ENCODE assay signal across 8 mouse cellular contexts in the genomic region with DNA sequence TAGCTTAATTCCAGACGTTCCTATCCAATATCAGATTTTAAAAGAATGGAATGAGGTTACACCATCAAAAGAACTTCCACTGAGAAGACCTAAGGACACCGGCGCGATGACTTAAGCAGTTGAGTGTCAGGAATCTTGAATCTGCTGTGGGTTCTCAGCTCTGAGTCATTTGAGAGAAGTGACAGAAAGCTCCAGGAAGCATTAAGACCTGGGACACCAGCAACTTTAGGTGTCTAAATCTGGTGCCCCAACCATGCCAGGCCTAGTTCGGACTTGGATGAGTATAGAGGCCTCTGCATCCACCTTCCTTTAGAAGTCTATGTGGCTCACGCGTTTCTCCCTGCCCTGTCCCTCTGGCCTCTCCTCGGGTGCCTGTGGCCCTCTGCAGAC. TPM values are rescaled to one million over a fixed set of nuclear protein-coding genes. Genes with fewer than 3 reads are reported as not detected.
DNase-seq lines count a peak whose midpoint lies in the region; ATAC-seq and TF ChIP-seq lines count a peak whose summit lies in the region.

No protein-coding gene starts in this region.

- TF ChIP-seq CTCF in G1E (IDR thresholded peaks at IDR 0.05; ENCODE audit: low read depth, low read length): no peak

- intact Hi-C loops in left cerebral cortex, postnatal 10 days (cut with DNase I): loop anchor here (10.0 kb wide), 1 partner anchor 385 kb away; no protein-coding TSS in a partner anchor

- WGBS in heart, embryonic 15.5 days: 21% methylated on average over 8 of the region's 8 CpGs
- WGBS in hindbrain, embryonic 10.5 days: 22% methylated on average over 8 of the region's 8 CpGs

- H3K27me3 ChIP-seq in heart, embryonic 15.5 days: no peaks in the 10 kb centered on the region
- H3K27me3 ChIP-seq in G1E (ENCODE audit: insufficient read depth, low read length): peaks cover 36% of the 10 kb centered on the region
- peaks cover 56% of the 10 kb centered on the region for H3K27me3 ChIP-seq in hindbrain, embryonic 10.5 days (ENCODE audit: insufficient read depth, poor library complexity, severe bottlenecking)
- peaks cover 44% of the 10 kb centered on the region for H3K27me3 ChIP-seq in megakaryocyte, embryonic 14.5 days (replicated peaks)

- H3K4me2 ChIP-seq in heart, embryonic 15.5 days: peak overlapping the region; percentile 91

- H3K9me3 ChIP-seq in heart, embryonic 15.5 days (replicated peaks): no peaks in the 10 kb centered on the region
- H3K9me3 ChIP-seq in G1E (replicated peaks): no peaks in the 10 kb centered on the region
- H3K9me3 ChIP-seq in hindbrain, embryonic 10.5 days: no peaks in the 10 kb centered on the region
- H3K9me3 ChIP-seq in megakaryocyte, embryonic 14.5 days: no peaks in the 10 kb centered on the region

- peaks cover 19% of the 10 kb centered on the region for H3K36me3 ChIP-seq in heart, embryonic 15.5 days
- H3K36me3 ChIP-seq in G1E (replicated peaks): peaks cover 44% of the 10 kb centered on the region
- H3K36me3 ChIP-seq in hindbrain, embryonic 10.5 days: peaks cover 40% of the 10 kb centered on the region
- H3K36me3 ChIP-seq in megakaryocyte, embryonic 14.5 days (replicated peaks; ENCODE audit: low read length): peaks cover 34% of the 10 kb centered on the region

- ATAC-seq in heart, embryonic 15.5 days (replicated peaks; ENCODE audit: insufficient number of reproducible peaks, insufficient read depth, low FRiP score, low read depth): no peak
- no peak for ATAC-seq in G1E (ENCODE audit: extremely low read depth, insufficient number of reproducible peaks, low FRiP score, poor library complexity, severe bottlenecking)

- H3K27ac ChIP-seq in heart, embryonic 15.5 days: peak overlapping the region; percentile 96
- H3K27ac ChIP-seq in hindbrain, embryonic 10.5 days: peak overlapping the region; percentile 83

- H3K4me1 ChIP-seq in heart, embryonic 15.5 days (replicated peaks): peaks cover 70% of the 10 kb centered on the region
- H3K4me1 ChIP-seq in G1E (ENCODE audit: insufficient read depth, low read depth, low read length): peaks cover 72% of the 10 kb centered on the region
- peaks cover 76% of the 10 kb centered on the region for H3K4me1 ChIP-seq in hindbrain, embryonic 10.5 days (replicated peaks)
- peaks cover 89% of the 10 kb centered on the region for H3K4me1 ChIP-seq in megakaryocyte, embryonic 14.5 days

- H3K9ac ChIP-seq in heart, embryonic 15.5 days: peak overlapping the region; percentile 75

- H3K4me3 ChIP-seq in heart, embryonic 15.5 days: peak overlapping the region; percentile 66
- H3K4me3 ChIP-seq in G1E (ENCODE audit: low read depth, low read length): peak overlapping the region; percentile 72
- peak overlapping the region; percentile 63 for H3K4me3 ChIP-seq in hindbrain, embryonic 10.5 days
- peak overlapping the region; percentile 91 for H3K4me3 ChIP-seq in megakaryocyte, embryonic 14.5 days (replicated peaks)

- DNase-seq in heart, adult 9 months (ENCODE audit: low spot score in 2 of 2): no peak
- no peak for DNase-seq in G1E (ENCODE audit: low spot score)
- DNase-seq in hindbrain, embryonic 10.5 days (ENCODE audit: low spot score): no peak
- DNase-seq in left cerebral cortex, postnatal 10 days (ENCODE audit: extremely low spot score in 1 of 2, low spot score in 2 of 2): no peak
- no peak for DNase-seq in right cerebral cortex, adult 18-20 months
- no peak for DNase-seq in urinary bladder, postnatal 4 days (ENCODE audit: low spot score in 2 of 2)

RNA-seq across cellular contexts. Expression of gene Tns2, which starts 0.4 kb away (rescaled TPM):
- 30.9 and 31.0 TPM in 2 replicates for polyA plus RNA-seq in heart, embryonic 15.5 days (2015; fragmentation: Nextera tagmentation; extraction: Ambion mirVana)
- 3.8 TPM in 1 of 2 replicates, not detected in the other for total RNA-seq in G1E (2014; fragmentation: Nextera tagmentation)
- total RNA-seq in G1E (2017): 0.41 and 2.3 TPM in 2 replicates
- polyA plus RNA-seq in G1E (2012): 0.55 and 0.63 TPM in 2 replicates
- polyA plus RNA-seq in hindbrain, embryonic 10.5 days (2016; fragmentation: Nextera tagmentation; extraction: Ambion mirVana): 11.8 and 13.8 TPM in 2 replicates
- 0.43 TPM in 1 of 2 replicates, not detected in the other for polyA plus RNA-seq in megakaryocyte, embryonic 14.5 days (2012; ENCODE audit: insufficient read depth, low replicate concordance)
- 10 to 100 TPM; 12.2 to 13.1 TPM for total RNA-seq in left cerebral cortex, postnatal 10 days (2021)

RNA-seq across cellular contexts. Expression of gene Eif4b, which starts 26.2 kb away (rescaled TPM):
- polyA plus RNA-seq in heart, embryonic 15.5 days (2015; fragmentation: Nextera tagmentation; extraction: Ambion mirVana): 56.5 and 71.8 TPM in 2 replicates
- 196 and 223 TPM in 2 replicates for total RNA-seq in G1E (2014; fragmentation: Nextera tagmentation)
- 409 and 435 TPM in 2 replicates for total RNA-seq in G1E (2017)
- polyA plus RNA-seq in G1E (2012): 353 and 439 TPM in 2 replicates
- 80.4 and 122 TPM in 2 replicates for polyA plus RNA-seq in hindbrain, embryonic 10.5 days (2016; fragmentation: Nextera tagmentation; extraction: Ambion mirVana)
- 18.2 and 102 TPM in 2 replicates for polyA plus RNA-seq in megakaryocyte, embryonic 14.5 days (2012; ENCODE audit: insufficient read depth, low replicate concordance)
- total RNA-seq in left cerebral cortex, postnatal 10 days (2021): 100 to 1,000 TPM; 176 to 177 TPM

RNA-seq across cellular contexts. Expression of gene Spryd3, which starts 36.3 kb away (rescaled TPM):
- polyA plus RNA-seq in heart, embryonic 15.5 days (2015; fragmentation: Nextera tagmentation; extraction: Ambion mirVana): 16.0 and 22.4 TPM in 2 replicates
- 5.3 and 7.1 TPM in 2 replicates for total RNA-seq in G1E (2014; fragmentation: Nextera tagmentation)
- total RNA-seq in G1E (2017): 12.1 and 12.3 TPM in 2 replicates
- polyA plus RNA-seq in G1E (2012): 12.7 and 14.9 TPM in 2 replicates
- polyA plus RNA-seq in hindbrain, embryonic 10.5 days (2016; fragmentation: Nextera tagmentation; extraction: Ambion mirVana): 14.6 and 17.6 TPM in 2 replicates
- 9.5 and 25.9 TPM in 2 replicates for polyA plus RNA-seq in megakaryocyte, embryonic 14.5 days (2012; ENCODE audit: insufficient read depth, low replicate concordance)
- total RNA-seq in left cerebral cortex, postnatal 10 days (2021): 100 to 1,000 TPM; 149 to 150 TPM

RNA-seq across cellular contexts. Expression of gene Igfbp6, which starts 44.4 kb away (rescaled TPM):
- 9.5 and 10.2 TPM in 2 replicates for polyA plus RNA-seq in heart, embryonic 15.5 days (2015; fragmentation: Nextera tagmentation; extraction: Ambion mirVana)
- total RNA-seq in G1E (2014; fragmentation: Nextera tagmentation) (0.68 TPM in 1 of 2 replicates, not detected in the other), G1E (2017) (1.3 and 1.9 TPM in 2 replicates)
- polyA plus RNA-seq in G1E (2012): 0.21 and 0.30 TPM in 2 replicates
- 0.20 TPM in 1 of 2 replicates, not detected in the other for polyA plus RNA-seq in hindbrain, embryonic 10.5 days (2016; fragmentation: Nextera tagmentation; extraction: Ambion mirVana)
- polyA plus RNA-seq in megakaryocyte, embryonic 14.5 days (2012; ENCODE audit: insufficient read depth, low replicate concordance): 1.2 TPM in 1 of 2 replicates, not detected in the other
- total RNA-seq in left cerebral cortex, postnatal 10 days (2021): 1 to 10 TPM; 3.1 to 4.1 TPM

RNA-seq across cellular contexts. Expression of gene Soat2, which starts 50.6 kb away (rescaled TPM):
- polyA plus RNA-seq in heart, embryonic 15.5 days (2015; fragmentation: Nextera tagmentation; extraction: Ambion mirVana): 0.23 and 0.63 TPM in 2 replicates
- total RNA-seq in G1E (2014; fragmentation: Nextera tagmentation) (7.4 and 8.1 TPM in 2 replicates), G1E (2017) (3.1 and 3.3 TPM in 2 replicates)
- polyA plus RNA-seq in G1E (2012): 0.64 and 1.1 TPM in 2 replicates
- polyA plus RNA-seq in hindbrain, embryonic 10.5 days (2016; fragmentation: Nextera tagmentation; extraction: Ambion mirVana): 0.35 and 0.38 TPM in 2 replicates
- polyA plus RNA-seq in megakaryocyte, embryonic 14.5 days (2012; ENCODE audit: insufficient read depth, low replicate concordance): 0.76 and 3.6 TPM in 2 replicates
- under 1 TPM in 1 of 2 experiments, not detected in 1; 0.16 TPM for total RNA-seq in left cerebral cortex, postnatal 10 days (2021)
